Mouse (Mus musculus): ENCODE data around the gene A4gnt.
"Not testable (repeated sequence)": the region's sequence is repeated elsewhere in the genome, so short reads cannot be mapped to it uniquely, and the experiment has no call there.

A4gnt gene

DNA sequence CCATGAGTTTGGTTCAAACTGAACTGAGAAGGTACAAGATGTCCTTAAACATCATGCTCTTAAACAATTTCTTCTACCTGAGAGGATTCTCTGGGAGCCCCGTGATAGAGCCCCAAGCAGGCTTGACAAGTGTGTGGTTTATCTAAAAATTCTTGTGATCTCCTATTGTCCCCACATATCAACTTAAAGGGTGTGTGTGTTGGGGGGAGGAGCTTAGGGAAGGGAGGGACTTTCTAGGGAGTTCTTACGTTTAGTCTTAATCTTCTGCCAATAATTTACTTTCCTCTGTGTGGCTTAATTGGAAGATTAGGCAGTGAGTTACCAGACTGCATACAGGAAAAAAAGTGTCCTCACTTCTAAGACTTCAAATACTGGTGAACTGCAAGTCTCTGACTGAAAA, at the start of gene A4gnt:
Gene A4gnt, plus strand, starts transcription at position 301 of the 400 bp plus-strand sequence.
- DNase-seq (ENCODE audit: low spot score), result no peak

DNA sequence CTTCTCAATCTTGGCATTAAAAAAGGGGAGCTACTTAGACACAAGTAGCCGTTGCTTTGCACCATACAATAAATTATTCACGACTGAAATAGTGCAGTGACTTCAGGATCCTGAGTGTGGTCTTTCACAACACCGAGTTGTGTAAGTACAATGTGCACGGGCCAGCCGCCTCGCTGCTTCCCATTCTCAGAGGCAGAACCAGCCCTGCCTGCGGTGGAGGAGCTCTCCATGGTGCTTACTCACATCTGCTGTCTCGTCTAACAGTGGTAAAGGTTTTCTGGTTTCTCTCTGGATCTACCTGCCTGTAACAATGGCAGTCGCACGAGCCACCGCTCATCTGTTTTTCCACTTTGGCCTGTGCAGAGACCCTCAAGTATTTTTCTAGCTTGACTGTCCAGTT, 48.6 kb upstream of the A4gnt start:
- DNase-seq (ENCODE audit: low spot score), result no peak

GRCm38 (mm10) chr9:99568023-99568346, 44.3 kb upstream of the A4gnt start:
- no peak for DNase-seq (ENCODE audit: low spot score)

GRCm38 (mm10) chr9:99568347-99569070, 43.8 kb upstream of the A4gnt start, which contains the start of gene Armc8:
Gene Armc8, minus strand, starts transcription at chr9:99568899.
- DNase-seq (ENCODE audit: low spot score), result peak; percentile 93

DNA sequence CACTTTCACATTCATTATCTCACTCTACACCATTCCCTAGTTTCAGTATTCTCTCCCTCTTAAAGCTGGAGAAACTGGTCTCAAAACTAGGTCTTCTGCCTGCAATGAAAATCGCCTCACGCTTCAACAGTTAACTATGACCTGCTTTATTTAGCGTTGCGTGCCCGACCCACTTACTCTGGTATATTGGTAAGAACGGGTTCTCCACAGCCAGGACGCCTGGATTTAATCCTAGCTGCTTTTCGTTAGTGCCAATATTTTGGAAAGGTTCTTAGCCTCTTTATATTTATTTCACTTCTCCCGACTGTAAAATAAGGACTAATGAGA, 43.3 kb upstream of the A4gnt start:
- DNase-seq (ENCODE audit: low spot score), result no peak

- DNase-seq (ENCODE audit: low spot score), result peak; percentile 91
Observed at GRCm38 (mm10) chr9:99575677-99576480, 36.4 kb upstream of the A4gnt start, which contains the start of gene Dbr1. Gene Dbr1, plus strand, starts transcription at chr9:99575799.

- peak; percentile 76 for DNase-seq (ENCODE audit: low spot score)
Observed at GRCm38 (mm10) chr9:99580655-99581054, 31.6 kb upstream of the A4gnt start.

GRCm38 (mm10) chr9:99587505-99588202, 24.6 kb upstream of the A4gnt start:
- DNase-seq (ENCODE audit: low spot score), result peak; percentile 34

GRCm38 (mm10) chr9:99591144-99591543, 21.2 kb upstream of the A4gnt start:
- DNase-seq (ENCODE audit: low spot score), result no peak

DNA sequence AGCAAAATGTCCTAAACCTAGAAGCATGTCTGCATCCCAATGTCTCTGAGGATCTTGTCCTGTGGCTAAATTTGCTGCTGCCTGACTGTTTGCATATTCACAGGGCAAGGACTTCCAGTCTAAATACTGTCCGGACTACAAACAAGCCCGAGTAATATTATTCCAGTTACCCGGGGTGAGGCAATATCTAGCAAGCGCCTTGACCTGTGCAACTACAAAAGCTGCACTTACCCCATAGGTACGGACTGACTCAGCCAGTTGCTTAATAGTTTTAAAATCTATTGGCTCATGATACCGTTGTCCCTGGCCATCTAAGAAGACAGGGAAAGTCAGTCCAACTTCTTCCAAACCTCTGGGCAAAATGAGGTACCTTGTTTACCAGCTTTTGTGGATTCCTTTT, 13.2 kb upstream of the A4gnt start:
- not testable (repeated sequence) for DNase-seq (ENCODE audit: low spot score)

DNA sequence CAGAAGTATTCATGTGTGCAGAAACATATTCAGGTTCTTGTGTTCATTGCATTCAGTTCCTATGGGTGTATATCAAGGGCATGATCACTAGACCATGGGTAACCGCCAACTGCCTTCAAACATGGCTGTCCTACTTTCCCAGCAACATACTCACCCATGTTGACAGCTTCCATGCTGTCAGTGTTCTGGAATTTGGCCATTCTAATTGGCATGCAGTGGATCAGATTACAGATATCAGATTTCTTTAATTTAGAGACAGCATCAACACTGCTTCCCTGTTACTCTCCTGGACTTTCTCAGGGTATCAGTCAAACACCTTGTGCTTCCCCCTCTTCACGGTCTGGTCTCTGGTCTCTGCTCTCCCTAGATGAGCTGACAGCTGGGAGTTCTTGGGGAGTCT, 8.7 kb upstream of the A4gnt start:
- DNase-seq (ENCODE audit: low spot score), result no peak

DNA sequence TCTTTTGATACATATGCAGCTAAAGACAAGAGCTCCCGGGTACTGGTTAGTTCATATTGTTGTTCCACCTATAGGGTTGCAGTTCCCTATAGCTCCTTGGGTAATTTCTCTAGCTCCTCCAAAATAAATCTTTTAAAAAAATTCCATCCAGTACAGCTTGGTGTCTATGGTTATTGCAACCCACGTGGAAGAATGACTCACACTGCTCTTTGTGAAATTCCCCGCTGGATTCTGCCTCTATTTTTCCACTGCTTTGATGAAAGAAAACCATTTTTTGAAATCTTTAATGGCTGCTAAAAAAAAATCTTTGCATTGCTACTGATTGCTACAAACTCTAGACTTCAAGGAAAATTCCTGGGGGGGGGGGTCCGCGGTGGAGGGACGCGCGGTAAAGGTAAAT, 7.4 kb downstream of the A4gnt start:
- DNase-seq (ENCODE audit: low spot score), result no peak

GRCm38 (mm10) chr9:99620196-99620595, 7.9 kb downstream of the A4gnt start:
- no peak for DNase-seq (ENCODE audit: low spot score)

DNA sequence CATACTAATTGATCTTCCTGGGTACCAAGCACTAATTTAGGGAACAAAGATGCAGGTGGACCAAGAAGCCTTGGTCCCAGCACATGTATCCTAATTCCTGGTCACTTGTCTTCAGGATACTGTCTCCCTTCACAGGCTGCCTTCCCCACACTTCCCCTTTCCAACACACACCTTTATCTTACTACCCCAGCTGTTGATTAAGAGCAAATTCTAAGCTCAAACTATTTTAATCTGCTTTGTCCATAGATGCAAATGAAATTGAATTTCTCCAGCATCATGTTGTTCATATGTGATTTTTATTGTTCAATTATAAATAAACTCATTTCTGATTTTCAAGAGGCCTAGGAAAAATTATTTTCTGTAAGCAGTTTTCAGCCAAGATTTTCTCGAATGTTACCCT, 9.7 kb downstream of the A4gnt start:
- DNase-seq (ENCODE audit: low spot score), result no peak

- no peak for DNase-seq (ENCODE audit: low spot score)
Observed at GRCm38 (mm10) chr9:99622966-99623365, 10.7 kb downstream of the A4gnt start.

DNA sequence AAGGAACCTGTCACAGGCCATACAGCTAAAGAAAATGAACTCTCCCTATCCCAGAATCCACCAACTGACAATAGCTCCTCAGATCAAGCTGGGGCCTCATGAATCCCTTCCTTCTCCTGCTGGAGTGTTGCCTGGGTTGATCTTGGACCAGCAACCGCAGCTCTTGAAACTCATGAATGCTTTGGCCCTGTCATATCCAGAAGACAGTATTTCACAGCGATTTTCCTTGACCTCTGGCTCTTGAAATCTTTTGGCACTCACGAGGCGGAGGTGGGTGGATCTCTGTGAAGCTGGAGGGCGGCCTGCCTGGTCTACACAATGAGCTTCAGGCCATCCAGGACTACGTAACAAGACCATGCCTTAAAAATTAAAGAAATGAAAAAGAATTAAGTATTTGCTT, 11.8 kb downstream of the A4gnt start:
- no peak for DNase-seq (ENCODE audit: low spot score)

GRCm38 (mm10) chr9:99628581-99628980, 16.3 kb downstream of the A4gnt start:
- DNase-seq (ENCODE audit: low spot score), result peak; percentile 6

GRCm38 (mm10) chr9:99629281-99630011, 17.1 kb downstream of the A4gnt start, which contains the start of gene Dzip1l:
Gene Dzip1l, plus strand, starts transcription at chr9:99629496.
- peak; percentile 48 for DNase-seq (ENCODE audit: low spot score)

DNA sequence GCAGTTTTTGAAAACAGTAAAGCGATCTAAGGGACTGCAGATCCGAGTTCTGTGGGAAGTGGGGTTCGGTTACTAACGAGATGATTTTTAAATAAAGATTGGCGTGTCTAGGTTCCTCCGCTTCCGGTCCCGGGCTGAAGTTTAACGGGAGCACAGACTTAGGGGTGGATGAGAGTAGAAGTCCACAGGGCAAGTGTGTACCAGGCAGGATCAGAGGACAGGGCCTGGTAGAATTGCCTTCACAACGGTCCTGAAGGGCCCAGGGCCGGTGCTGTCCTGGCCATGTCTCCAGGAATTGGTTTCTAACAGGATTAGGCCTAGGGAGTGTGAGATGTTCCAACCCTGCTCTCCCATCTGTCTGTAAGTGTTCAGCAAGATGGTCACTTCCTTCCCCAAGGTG, 17.8 kb downstream of the A4gnt start:
- DNase-seq (ENCODE audit: low spot score), result peak; percentile 7

GRCm38 (mm10) chr9:99630528-99631125, 18.3 kb downstream of the A4gnt start:
- DNase-seq (ENCODE audit: low spot score), result no peak

- no peak for DNase-seq (ENCODE audit: low spot score)
Observed at GRCm38 (mm10) chr9:99631781-99632180, 19.5 kb downstream of the A4gnt start.

- no peak for DNase-seq (ENCODE audit: low spot score)
Observed at GRCm38 (mm10) chr9:99632264-99632663, 20.0 kb downstream of the A4gnt start.
